Mouse (Mus musculus): ENCODE data around the gene Ndufaf8. TPM values are rescaled to one million over a fixed set of nuclear protein-coding genes. Genes with fewer than 3 reads are reported as not detected.

Ndufaf8 gene
- polyA plus RNA-seq (2012; ENCODE audit: low replicate concordance) = 76.5 and 109 TPM in 2 replicates

DNA sequence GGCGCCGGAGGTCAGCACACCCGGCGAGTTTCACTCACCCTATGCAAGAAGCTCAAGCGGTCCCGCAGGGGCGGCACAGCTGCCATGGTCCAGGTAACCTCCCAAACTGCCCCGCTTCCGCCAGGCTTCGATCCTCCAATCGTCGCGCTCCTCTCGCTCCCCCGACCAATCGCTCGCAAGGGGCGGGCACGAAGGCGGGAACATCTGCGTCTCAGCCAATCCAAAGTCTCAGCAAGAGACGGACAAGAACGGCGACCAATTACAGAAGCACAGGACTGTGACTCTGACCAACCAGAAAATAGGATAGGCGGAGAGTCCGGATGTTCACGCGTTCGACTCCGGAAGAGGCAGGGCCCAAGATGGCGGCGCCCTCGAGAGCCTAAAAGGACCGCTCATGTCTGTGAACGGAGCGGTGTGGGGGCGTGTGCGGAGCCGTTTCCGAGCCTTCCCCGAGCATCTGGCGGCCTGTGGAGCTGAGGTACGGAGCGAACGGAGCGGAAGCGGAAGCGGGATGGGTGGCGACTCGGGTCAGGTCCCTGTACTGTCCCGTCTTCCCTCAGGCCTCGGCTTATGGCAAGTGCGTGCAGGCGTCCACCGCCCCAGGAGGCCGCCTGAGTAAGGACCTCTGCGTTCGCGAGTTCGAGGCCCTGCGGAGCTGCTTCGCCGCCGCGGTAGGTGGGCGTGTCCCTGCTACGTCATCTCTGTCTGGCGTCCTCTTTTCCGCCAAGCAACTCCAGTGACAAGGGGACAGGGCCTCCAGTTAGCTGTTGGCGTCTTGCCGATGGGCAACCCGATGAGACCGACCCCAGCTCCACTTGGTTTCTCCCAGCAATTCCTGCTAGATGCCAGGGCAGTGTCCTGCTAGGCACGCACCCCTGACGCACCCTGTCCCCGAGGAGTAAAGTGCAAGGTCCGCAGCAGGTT, at the start of gene Ndufaf8, which contains the start of gene Tepsin:
TSS of gene Ndufaf8 (plus strand) at position 341 of the 924 bp plus-strand sequence.
TSS of gene Tepsin (minus strand) at position 144 of the 924 bp plus-strand sequence.

DNA sequence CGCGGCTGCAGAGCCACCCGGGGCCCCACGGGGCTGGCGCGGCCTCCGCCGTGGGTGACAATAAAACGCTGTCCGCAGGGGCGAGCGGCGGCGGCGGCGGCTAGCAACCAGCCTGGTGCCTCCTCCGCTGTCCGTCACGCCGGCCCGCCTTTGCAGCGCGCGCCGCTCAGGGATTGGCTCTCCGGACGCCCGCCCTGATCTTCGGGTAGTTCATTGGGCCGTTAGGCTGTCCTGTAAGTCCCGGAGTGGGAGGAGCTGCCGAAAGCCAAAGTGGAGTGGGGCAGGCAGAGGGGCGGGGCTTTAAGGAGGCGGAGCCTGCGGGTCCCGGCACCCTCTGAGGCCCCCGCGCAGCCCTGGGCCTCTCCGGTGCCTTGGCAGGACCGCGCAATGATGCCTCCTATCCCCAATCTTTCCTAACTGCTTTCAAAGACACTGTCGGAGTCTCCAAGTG, 12.0 kb upstream of the Ndufaf8 start, which contains the start of gene Cep131:
TSS of gene Cep131 (minus strand) at position 126 of the 451 bp plus-strand sequence.

Other genes starting within 250 kb of the Ndufaf8 start
- gene Chmp6, start 185.5 kb upstream of the Ndufaf8 start, polyA plus RNA-seq (2012; ENCODE audit: low replicate concordance) = 37.2 and 65.8 TPM in 2 replicates
- 16.1 and 24.5 TPM in 2 replicates for gene Baiap2, start 156.2 kb upstream of the Ndufaf8 start, polyA plus RNA-seq (2012; ENCODE audit: low replicate concordance)
- gene Aatk, start 51.8 kb upstream of the Ndufaf8 start, polyA plus RNA-seq (2012; ENCODE audit: low replicate concordance) = 3.2 and 3.6 TPM in 2 replicates
- 10.5 and 12.2 TPM in 2 replicates for gene Cep131, start 12.1 kb upstream of the Ndufaf8 start, polyA plus RNA-seq (2012; ENCODE audit: low replicate concordance)
- 44.7 and 53.5 TPM in 2 replicates for gene Tepsin, start 197 bp upstream of the Ndufaf8 start, polyA plus RNA-seq (2012; ENCODE audit: low replicate concordance)
- gene Slc38a10, start 52.4 kb downstream of the Ndufaf8 start, polyA plus RNA-seq (2012; ENCODE audit: low replicate concordance) = 64.5 and 117 TPM in 2 replicates
- 1.1 and 1.7 TPM in 2 replicates for gene Bahcc1, start 134.0 kb downstream of the Ndufaf8 start, polyA plus RNA-seq (2012; ENCODE audit: low replicate concordance)
- gene Actg1, start 249.6 kb downstream of the Ndufaf8 start, polyA plus RNA-seq (2012; ENCODE audit: low replicate concordance) = 257 and 584 TPM in 2 replicates